Mouse (Mus musculus) embryonic fibroblast, embryonic 13.5 days (primary cell): Measurements from ENCODE around the gene Btnl2.

Source experiments
- CTCF ChIP-seq: IDR thresholded peaks from 2 replicates; pipeline ENCODE4 v1.5.1; 2011; ENCODE audit warnings: mild to moderate bottlenecking, control low read depth, low read length, moderate library complexity, borderline replicate concordance; ENCODE audit not compliant: insufficient read depth
- POLR2A ChIP-seq: IDR thresholded peaks from 2 replicates; pipeline ENCODE4 v1.6.1; 2011; ENCODE audit warnings: low read depth, mild to moderate bottlenecking, control low read depth, low read length, moderate library complexity

GRCm38 (mm10) chr17:34379451-34379850, 24.8 kb downstream of the Btnl2 start:
- TF ChIP-seq POLR2A (no peak), CTCF (no peak)
